Mouse (Mus musculus) heart, embryonic 15.5 days (tissue): ENCODE results near the gene Aatk. TPM values are rescaled to one million over a fixed set of nuclear protein-coding genes. Genes with fewer than 3 reads are reported as not detected.

Experiments
- ATAC-seq: fragments of 200-750 bp; cut with Nextera tagmentation; replicated peaks from 2 replicates; pipeline ENCODE4 v1.8.0; 2017; ENCODE audit warnings: low read depth, moderate TSS enrichment; ENCODE audit not compliant: insufficient number of reproducible peaks, insufficient read depth, low FRiP score
- H3K27ac ChIP-seq: fragments of 300-500 bp; sonication (generic); 2 replicates; pipeline ENCODE4 v1.5.1; 2015; ENCODE audit warnings: mild to moderate bottlenecking, inconsistent platforms
- H3K27me3 ChIP-seq: fragments of 300-500 bp; sonication (generic); 2 replicates; pipeline ENCODE4 v1.6.1; 2015; ENCODE audit warnings: inconsistent platforms
- H3K36me3 ChIP-seq: fragments of 300-500 bp; sonication (generic); 2 replicates; pipeline ENCODE4 v1.6.1; 2015; ENCODE audit warnings: mild to moderate bottlenecking, inconsistent platforms
- H3K4me1 ChIP-seq: fragments of 300-500 bp; sonication (generic); replicated peaks from 2 replicates; pipeline ENCODE4 v1.6.1; 2015; ENCODE audit warnings: inconsistent platforms
- H3K4me2 ChIP-seq: fragments of 300-500 bp; sonication (generic); 2 replicates; pipeline ENCODE4 v1.6.1; 2015; ENCODE audit warnings: inconsistent platforms, mild to moderate bottlenecking, moderate library complexity
- H3K4me3 ChIP-seq: fragments of 300-500 bp; sonication (generic); 2 replicates; pipeline ENCODE4 v1.5.1; 2015; ENCODE audit warnings: mild to moderate bottlenecking, inconsistent platforms
- H3K9ac ChIP-seq: fragments of 300-500 bp; sonication (generic); 2 replicates; pipeline ENCODE4 v1.6.1; 2015; ENCODE audit warnings: mild to moderate bottlenecking, inconsistent platforms
- H3K9me3 ChIP-seq: fragments of 300-500 bp; sonication (generic); replicated peaks from 2 replicates; pipeline ENCODE4 v1.6.1; 2016; ENCODE audit warnings: inconsistent platforms
- WGBS: fragments of 180-500 bp; shearing (Covaris S2); methylation state at CpG from one replicate; pipeline ENCODE4 v1.1.7; 2015; ENCODE audit warnings: mixed read lengths; 5-methylcytosine and 5-hydroxymethylcytosine counted together
- polyA plus RNA-seq: library from polyadenylated mRNA; unstranded; fragments of >200 nt; fragmentation: Nextera tagmentation; extraction: Ambion mirVana; gene quantifications from 2 replicates; pipeline ENCODE4 v1.2.1, GENCODE M21; 2015

Aatk gene
- polyA plus RNA-seq, 1 experiment from 2014 or later = 0.68 TPM

GRCm38 (mm10) chr11:120070286-120070930 lies 23.4 kb upstream of the Aatk start:
- no peaks in the 10 kb centered on the region for H3K9me3 ChIP-seq
- no peaks in the 10 kb centered on the region for H3K27me3 ChIP-seq
- no peak overlapping the region for H3K4me3 ChIP-seq
- ATAC-seq = no peak
- H3K9ac ChIP-seq = no peak overlapping the region
- no peak overlapping the region for H3K4me2 ChIP-seq
- H3K4me1 ChIP-seq = peaks cover 9% of the 10 kb centered on the region; the same call in 1 of the 2 replicates
- H3K36me3 ChIP-seq = peaks cover 36% of the 10 kb centered on the region
- 91% methylated on average over 27 of the region's 27 CpGs for WGBS
- H3K27ac ChIP-seq = no peak overlapping the region

DNA sequence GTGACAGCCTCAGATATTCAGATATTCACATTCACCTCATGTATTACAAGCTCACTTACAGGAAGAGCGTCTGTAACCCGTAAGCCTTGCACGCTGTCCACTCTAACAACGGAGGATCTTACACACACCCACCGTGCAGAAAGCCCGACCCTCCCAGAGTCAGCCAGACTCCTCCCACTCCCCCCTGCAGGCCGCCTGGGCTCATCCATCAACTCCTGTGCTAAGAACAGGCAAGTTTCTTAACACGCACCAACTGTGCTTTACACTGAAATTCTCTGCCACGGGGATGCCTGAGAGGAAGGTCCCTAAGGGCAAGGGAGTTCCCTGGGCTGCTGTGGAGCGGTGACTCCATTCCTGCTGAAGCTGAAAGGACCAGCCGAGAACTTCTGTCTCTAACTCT lies 22.3 kb upstream of the Aatk start:
- Histone ChIP-seq H3K27ac (no peak overlapping the region), H3K9ac (no peak overlapping the region), H3K9me3 (no peaks in the 10 kb centered on the region), H3K4me1 (peaks cover 10% of the 10 kb centered on the region; the same call in 1 of the 2 replicates), H3K4me2 (no peak overlapping the region), H3K27me3 (no peaks in the 10 kb centered on the region; the same call in 1 of the 2 replicates), H3K4me3 (no peak overlapping the region), H3K36me3 (peaks cover 35% of the 10 kb centered on the region)
- WGBS = 40% methylated on average over 11 of the region's 11 CpGs
- ATAC-seq = no peak

DNA sequence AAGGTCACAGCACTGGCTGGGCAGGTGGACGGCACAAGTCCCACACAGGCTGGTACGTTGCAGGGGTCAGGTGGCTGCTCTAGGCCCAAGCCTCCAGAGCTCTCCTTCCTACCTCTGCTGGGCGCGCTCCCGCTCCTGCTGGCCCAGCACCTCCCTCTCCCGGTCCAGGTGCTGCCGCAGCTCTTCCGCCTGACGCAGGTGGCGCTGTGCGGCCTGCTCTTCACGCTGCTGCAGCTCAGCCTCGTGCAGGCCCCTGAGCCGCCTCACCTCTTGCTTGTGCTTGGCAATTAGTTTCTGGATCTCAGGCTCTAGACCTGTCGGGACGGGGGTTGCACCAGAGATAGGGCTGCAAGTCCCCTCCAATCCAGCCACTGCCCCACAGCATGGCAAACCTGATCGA lies 20.9 kb upstream of the Aatk start:
- no peak overlapping the region for H3K27ac ChIP-seq
- no peak overlapping the region for H3K4me2 ChIP-seq
- no peaks in the 10 kb centered on the region for H3K9me3 ChIP-seq
- no peak overlapping the region for H3K9ac ChIP-seq
- no peak overlapping the region for H3K4me3 ChIP-seq
- H3K36me3 ChIP-seq = peaks cover 32% of the 10 kb centered on the region
- no peaks in the 10 kb centered on the region; the same call in 1 of the 2 replicates for H3K27me3 ChIP-seq
- peaks cover 10% of the 10 kb centered on the region; the same call in 1 of the 2 replicates for H3K4me1 ChIP-seq
- 77% methylated on average over 17 of the region's 17 CpGs for WGBS
- ATAC-seq = no peak

DNA sequence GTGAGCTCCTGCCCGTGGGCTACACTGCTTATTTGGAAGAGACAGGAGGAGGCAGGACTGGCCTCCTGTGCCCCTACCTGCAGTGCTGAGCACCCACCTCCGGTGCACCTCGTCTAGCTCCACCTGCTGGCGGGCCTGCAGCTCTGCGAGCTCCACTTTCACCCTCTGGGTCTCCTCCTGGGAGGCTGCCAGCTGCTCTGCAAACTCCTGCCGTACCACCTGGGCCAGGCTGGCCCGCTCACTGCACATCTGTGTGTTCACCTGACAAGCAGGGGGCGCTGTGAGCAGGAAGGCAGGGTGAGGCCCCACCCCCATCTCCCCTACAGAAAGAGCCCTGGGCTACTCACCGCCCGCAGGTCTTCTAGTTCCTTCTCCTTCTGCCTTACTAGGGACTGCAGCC lies 18.3 kb upstream of the Aatk start:
- H3K9ac ChIP-seq = no peak overlapping the region
- H3K36me3 ChIP-seq = peaks cover 10% of the 10 kb centered on the region; the same call in 1 of the 2 replicates
- H3K27ac ChIP-seq = 0 out of 2 replicates have a peak overlapping the region, but pooled peaks have one; percentile 38
- H3K4me3 ChIP-seq = no peak overlapping the region
- H3K4me1 ChIP-seq = peaks cover 10% of the 10 kb centered on the region; the same call in 1 of the 2 replicates
- no peaks in the 10 kb centered on the region for H3K9me3 ChIP-seq
- ATAC-seq = peak; percentile 47
- H3K4me2 ChIP-seq = peak overlapping the region; percentile 34
- 24% methylated on average over 10 of the region's 10 CpGs for WGBS
- no peaks in the 10 kb centered on the region; the same call in 1 of the 2 replicates for H3K27me3 ChIP-seq

DNA sequence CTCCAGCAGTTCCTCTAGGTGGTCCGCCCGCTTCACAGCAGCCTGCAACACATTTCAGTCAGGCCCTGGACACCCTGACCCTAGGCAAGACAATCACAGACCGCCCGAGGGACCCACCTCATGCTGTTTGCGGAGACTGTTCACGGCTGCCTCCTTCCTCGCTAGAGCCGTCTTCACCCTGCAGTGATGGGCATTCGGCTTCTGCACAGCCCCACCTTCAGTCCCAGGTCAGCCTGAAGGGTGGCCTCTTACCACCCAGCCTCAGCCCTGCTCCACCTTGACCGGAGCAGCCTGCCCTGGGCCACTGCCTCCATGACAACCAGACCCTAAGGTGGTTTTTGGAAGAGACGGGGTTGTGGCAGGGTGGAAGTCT lies 17.7 kb upstream of the Aatk start:
- Histone ChIP-seq H3K4me1 (peaks cover 10% of the 10 kb centered on the region; the same call in 1 of the 2 replicates), H3K27ac (no peak overlapping the region), H3K4me3 (no peak overlapping the region), H3K4me2 (no peak overlapping the region), H3K9me3 (no peaks in the 10 kb centered on the region), H3K27me3 (no peaks in the 10 kb centered on the region; the same call in 1 of the 2 replicates), H3K9ac (no peak overlapping the region), H3K36me3 (peaks cover 7% of the 10 kb centered on the region; the same call in 1 of the 2 replicates)
- no peak for ATAC-seq
- WGBS = 92% methylated on average over 11 of the region's 11 CpGs

- WGBS = 84% methylated on average over 13 of the region's 13 CpGs
- Histone ChIP-seq H3K4me1 (peaks cover 10% of the 10 kb centered on the region; the same call in 1 of the 2 replicates), H3K4me2 (no peak overlapping the region), H3K27ac (no peak overlapping the region), H3K9ac (no peak overlapping the region), H3K9me3 (no peaks in the 10 kb centered on the region), H3K4me3 (no peak overlapping the region), H3K27me3 (no peaks in the 10 kb centered on the region; the same call in 1 of the 2 replicates), H3K36me3 (peaks cover 7% of the 10 kb centered on the region; the same call in 1 of the 2 replicates)
- no peak for ATAC-seq
These were observed 17.2 kb upstream of the Aatk start for GRCm38 (mm10) chr11:120064006-120064667.

DNA sequence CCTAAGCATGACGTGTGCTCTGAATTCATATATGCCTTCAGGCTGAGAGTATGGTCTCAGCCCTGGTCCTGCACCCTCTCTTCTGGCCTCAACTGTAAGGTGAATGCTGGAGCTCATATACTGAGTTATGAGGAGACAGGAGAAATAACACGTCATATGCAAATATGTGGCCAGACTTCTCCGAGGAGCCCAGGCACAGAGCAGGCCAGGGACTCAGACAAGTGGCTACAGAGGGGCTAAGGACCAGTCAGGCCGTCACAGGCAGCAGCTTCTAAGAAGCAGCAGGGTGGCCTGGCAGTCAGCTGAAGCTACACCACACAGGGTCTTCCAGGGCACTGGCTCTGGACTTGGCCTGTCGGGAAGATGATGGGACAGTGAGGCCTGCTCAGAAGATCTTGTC lies 16.4 kb upstream of the Aatk start:
- no peak for ATAC-seq
- no peaks in the 10 kb centered on the region; the same call in 1 of the 2 replicates for H3K27me3 ChIP-seq
- no peak overlapping the region for H3K27ac ChIP-seq
- no peaks in the 10 kb centered on the region for H3K9me3 ChIP-seq
- WGBS = 75% methylated on average over 5 of the region's 5 CpGs
- H3K9ac ChIP-seq = no peak overlapping the region
- H3K4me1 ChIP-seq = peaks cover 10% of the 10 kb centered on the region; the same call in 1 of the 2 replicates
- H3K4me2 ChIP-seq = no peak overlapping the region
- no peak overlapping the region for H3K4me3 ChIP-seq
- H3K36me3 ChIP-seq = peaks cover 2% of the 10 kb centered on the region; the same call in 1 of the 2 replicates

GRCm38 (mm10) chr11:120060634-120061033 lies 13.7 kb upstream of the Aatk start:
- no peak overlapping the region for H3K4me2 ChIP-seq
- no peaks in the 10 kb centered on the region for H3K36me3 ChIP-seq
- no peaks in the 10 kb centered on the region; the same call in 1 of the 2 replicates for H3K27me3 ChIP-seq
- no peak overlapping the region for H3K27ac ChIP-seq
- peaks cover 4% of the 10 kb centered on the region; the same call in 1 of the 2 replicates for H3K4me1 ChIP-seq
- no peak overlapping the region for H3K4me3 ChIP-seq
- no peak for ATAC-seq
- no peak overlapping the region for H3K9ac ChIP-seq
- WGBS = 68% methylated on average over 8 of the region's 8 CpGs
- H3K9me3 ChIP-seq = no peaks in the 10 kb centered on the region

DNA sequence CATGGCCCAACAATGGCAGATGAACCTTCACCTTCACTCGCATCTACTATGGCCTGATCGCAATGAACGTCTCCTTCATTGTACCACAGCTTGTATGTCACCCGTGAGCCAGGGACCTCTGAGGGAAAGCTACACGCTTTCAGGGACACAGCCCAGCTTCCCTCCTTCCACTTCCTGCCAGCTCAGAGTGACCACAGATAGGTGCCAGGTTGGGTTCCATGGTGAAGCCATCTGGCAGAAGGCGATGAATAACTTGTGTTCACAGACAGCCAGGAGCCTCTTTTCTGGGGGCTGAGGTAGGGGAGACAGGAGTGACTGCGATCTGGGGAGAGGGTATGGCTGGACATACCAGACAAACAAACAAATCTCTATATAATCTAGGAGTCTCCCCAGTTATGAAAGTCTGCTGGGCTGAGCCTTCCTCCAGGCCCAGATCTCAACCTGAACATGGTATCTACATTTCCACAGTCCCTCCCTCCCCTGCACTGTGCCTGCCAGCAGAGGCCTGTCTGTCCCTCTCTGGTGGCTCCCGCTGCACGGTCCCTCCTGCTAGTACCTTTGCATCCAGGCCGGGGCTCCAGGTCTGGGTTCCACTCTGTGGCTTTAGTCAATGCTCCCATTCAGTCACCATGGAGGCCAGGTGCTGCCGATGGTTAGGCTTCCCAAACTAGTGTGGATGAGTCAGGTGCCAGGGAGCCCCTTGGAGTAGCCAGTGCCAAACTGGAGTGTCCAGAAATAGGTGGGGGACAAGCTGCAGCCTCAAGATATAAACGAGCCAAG lies 9.2 kb upstream of the Aatk start:
- H3K36me3 ChIP-seq = no peaks in the 10 kb centered on the region
- no peak for ATAC-seq
- H3K4me2 ChIP-seq = no peak overlapping the region
- no peaks in the 10 kb centered on the region for H3K9me3 ChIP-seq
- H3K4me3 ChIP-seq = no peak overlapping the region
- H3K27ac ChIP-seq = no peak overlapping the region
- H3K27me3 ChIP-seq = no peaks in the 10 kb centered on the region
- H3K4me1 ChIP-seq = peaks cover 11% of the 10 kb centered on the region
- no peak overlapping the region for H3K9ac ChIP-seq
- 74% methylated on average over 12 of the region's 12 CpGs for WGBS

DNA sequence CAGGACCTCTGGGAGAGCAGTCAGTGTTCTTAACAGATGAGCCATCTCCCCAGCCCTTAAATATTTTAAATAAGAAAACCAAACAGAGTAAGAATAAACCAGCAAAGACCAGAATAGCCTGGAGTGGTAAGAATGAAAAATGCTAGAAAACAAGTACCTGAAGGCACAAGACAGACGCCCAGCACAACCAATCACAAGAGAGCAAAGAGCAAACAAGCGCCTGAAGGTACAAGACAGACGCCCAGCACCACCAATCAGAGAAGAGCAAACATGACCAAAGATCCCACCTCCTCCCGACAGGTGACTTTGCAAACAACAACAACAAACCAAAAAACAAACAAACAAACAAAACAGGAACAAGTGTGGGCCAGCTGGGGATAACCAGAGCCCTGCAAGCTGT lies 6.9 kb upstream of the Aatk start:
- 84% methylated on average over 4 of the region's 4 CpGs for WGBS
- H3K27me3 ChIP-seq = peaks cover 9% of the 10 kb centered on the region
- peaks cover 14% of the 10 kb centered on the region for H3K4me1 ChIP-seq
- H3K4me2 ChIP-seq = no peak overlapping the region
- no peaks in the 10 kb centered on the region for H3K36me3 ChIP-seq
- no peak for ATAC-seq
- no peak overlapping the region for H3K4me3 ChIP-seq
- H3K9me3 ChIP-seq = no peaks in the 10 kb centered on the region
- H3K9ac ChIP-seq = no peak overlapping the region
- no peak overlapping the region for H3K27ac ChIP-seq

DNA sequence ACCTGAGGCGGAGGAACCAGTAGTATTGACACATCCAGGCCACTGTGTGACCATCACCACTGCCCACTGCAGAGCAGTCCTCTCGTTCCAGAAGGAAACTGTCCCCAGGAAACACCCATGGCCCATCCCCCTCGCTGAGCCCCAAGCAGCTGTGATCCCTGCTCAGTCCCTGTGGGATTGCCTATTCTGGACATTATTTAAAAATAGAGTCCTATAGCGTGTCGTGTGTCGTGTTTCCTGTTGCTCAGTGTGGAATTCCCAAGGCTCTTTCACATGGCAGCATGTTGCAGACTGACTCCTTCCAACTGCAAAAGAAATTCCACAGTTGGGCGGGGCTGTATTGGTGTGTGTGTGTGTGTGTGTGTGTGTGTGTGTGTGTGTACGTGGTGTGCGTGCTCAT lies 5.3 kb upstream of the Aatk start:
- H3K4me3 ChIP-seq = no peak overlapping the region
- no peak overlapping the region for H3K9ac ChIP-seq
- H3K9me3 ChIP-seq = no peaks in the 10 kb centered on the region
- H3K36me3 ChIP-seq = no peaks in the 10 kb centered on the region
- no peak overlapping the region for H3K27ac ChIP-seq
- ATAC-seq = no peak
- peaks cover 27% of the 10 kb centered on the region for H3K4me1 ChIP-seq
- H3K4me2 ChIP-seq = no peak overlapping the region
- peaks cover 25% of the 10 kb centered on the region for H3K27me3 ChIP-seq
- WGBS = 49% methylated on average over 9 of the region's 9 CpGs
